Mouse (Mus musculus) erythroblast, adult 5-6 weeks (primary cell): ENCODE results near the gene Pcbp1. TPM values are rescaled to one million over a fixed set of nuclear protein-coding genes. Genes with fewer than 3 reads are reported as not detected.

Source experiments
- total RNA-seq, 2 experiments: library from RNA; stranded (forward) in 1 of 2; stranded (reverse) in 1 of 2; fragments of 150-400 nt in 1 of 2; fragments of 200-764, 138-1000 nt in 1 of 2; gene quantifications; 2 replicates each; pipeline versions ENCODE4 v1.2.3 to v1.2.4; 2015 to 2017; ENCODE audit warnings: low replicate concordance in 2 of 2

Gene Pcbp1
- total RNA-seq, 2 experiments from 2014 or later: 20.1 to 88.2 TPM

Other genes with a start within 250 kb of the Pcbp1 start
- 1.5 and 6.7 TPM in 2 replicates for gene Fam136a, start 160.7 kb downstream of the Pcbp1 start, total RNA-seq (2015; ENCODE audit: low replicate concordance)
- 6.6 and 8.1 TPM in 2 replicates for gene Fam136a, start 160.7 kb downstream of the Pcbp1 start, total RNA-seq (2017; ENCODE audit: low replicate concordance)
- 41.4 and 60.7 TPM in 2 replicates for gene Snrpg, start 155.0 kb downstream of the Pcbp1 start, total RNA-seq (2015; ENCODE audit: low replicate concordance)
- gene Snrpg, start 155.0 kb downstream of the Pcbp1 start, total RNA-seq (2017; ENCODE audit: low replicate concordance): 11.2 and 26.3 TPM in 2 replicates
- gene Pcyox1, start 129.2 kb downstream of the Pcbp1 start, total RNA-seq (2015; ENCODE audit: low replicate concordance): 3.1 and 9.4 TPM in 2 replicates
- gene Pcyox1, start 129.2 kb downstream of the Pcbp1 start, total RNA-seq (2017; ENCODE audit: low replicate concordance): 14.9 and 22.7 TPM in 2 replicates
- 31.1 and 36.5 TPM in 2 replicates for gene Tia1, start 122.1 kb downstream of the Pcbp1 start, total RNA-seq (2015; ENCODE audit: low replicate concordance)
- 15.2 and 16.2 TPM in 2 replicates for gene Tia1, start 122.1 kb downstream of the Pcbp1 start, total RNA-seq (2017; ENCODE audit: low replicate concordance)
- gene Gm44790, start 99.7 kb downstream of the Pcbp1 start, total RNA-seq (2015; ENCODE audit: low replicate concordance): not detected in 2 replicates
- gene Gm44790, start 99.7 kb downstream of the Pcbp1 start, total RNA-seq (2017; ENCODE audit: low replicate concordance): not detected in 2 replicates
- 22.5 and 28.2 TPM in 2 replicates for gene C87436, start 87.9 kb downstream of the Pcbp1 start, total RNA-seq (2015; ENCODE audit: low replicate concordance)
- gene C87436, start 87.9 kb downstream of the Pcbp1 start, total RNA-seq (2017; ENCODE audit: low replicate concordance): 13.7 and 26.9 TPM in 2 replicates
- gene Asprv1, start 101.8 kb upstream of the Pcbp1 start, total RNA-seq (2015; ENCODE audit: low replicate concordance): 6.1 and 10.2 TPM in 2 replicates
- 0.28 and 1.4 TPM in 2 replicates for gene Asprv1, start 101.8 kb upstream of the Pcbp1 start, total RNA-seq (2017; ENCODE audit: low replicate concordance)
- gene Mxd1, start 142.8 kb upstream of the Pcbp1 start, total RNA-seq (2015; ENCODE audit: low replicate concordance): 323 and 336 TPM in 2 replicates
- 573 and 620 TPM in 2 replicates for gene Mxd1, start 142.8 kb upstream of the Pcbp1 start, total RNA-seq (2017; ENCODE audit: low replicate concordance)
- gene Snrnp27, start 158.2 kb upstream of the Pcbp1 start, total RNA-seq (2015; ENCODE audit: low replicate concordance): 22.4 and 32.1 TPM in 2 replicates
- 65.8 and 91.9 TPM in 2 replicates for gene Snrnp27, start 158.2 kb upstream of the Pcbp1 start, total RNA-seq (2017; ENCODE audit: low replicate concordance)
- gene Gmcl1, start 207.1 kb upstream of the Pcbp1 start, total RNA-seq (2015; ENCODE audit: low replicate concordance): 4.4 and 9.0 TPM in 2 replicates
- gene Gmcl1, start 207.1 kb upstream of the Pcbp1 start, total RNA-seq (2017; ENCODE audit: low replicate concordance): 4.9 and 5.4 TPM in 2 replicates